Mouse (Mus musculus) frontal cortex, adult (tissue): Measurements from ENCODE around the gene Emcn.
A peak's percentile ranks its signal among the peaks of the same experiment; 100 is the strongest.

Experiments used
- ATAC-seq: cut with Nextera tagmentation; 2 replicates; pipeline ENCODE4 v1.9.2; 2017; ENCODE audit warnings: mild to moderate bottlenecking, moderate library complexity, mixed read lengths; ENCODE audit not compliant: low TSS enrichment

Gene Emcn

DNA sequence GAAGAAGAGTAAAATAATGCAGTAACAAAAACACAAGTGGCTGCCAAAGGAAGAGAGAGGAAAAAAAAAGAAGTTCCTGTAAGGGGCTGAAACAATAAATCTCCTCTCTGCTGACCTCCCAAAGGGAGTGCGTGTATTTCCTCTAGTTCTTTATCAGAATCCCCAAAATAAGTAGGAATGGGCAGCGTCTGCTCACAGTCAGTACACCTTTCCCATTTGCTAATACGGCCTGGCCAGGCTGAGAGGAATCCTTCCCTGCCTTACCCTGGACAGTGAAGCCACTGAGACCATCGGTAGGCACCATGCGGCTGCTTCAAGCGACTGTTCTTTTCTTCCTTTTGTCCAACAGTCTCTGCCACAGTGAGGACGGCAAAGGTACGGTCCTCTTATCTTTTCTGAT lies at the start of gene Emcn:
Gene Emcn (plus strand): TSS at position 130 of the 400 bp plus-strand sequence.
- no peak for ATAC-seq

DNA sequence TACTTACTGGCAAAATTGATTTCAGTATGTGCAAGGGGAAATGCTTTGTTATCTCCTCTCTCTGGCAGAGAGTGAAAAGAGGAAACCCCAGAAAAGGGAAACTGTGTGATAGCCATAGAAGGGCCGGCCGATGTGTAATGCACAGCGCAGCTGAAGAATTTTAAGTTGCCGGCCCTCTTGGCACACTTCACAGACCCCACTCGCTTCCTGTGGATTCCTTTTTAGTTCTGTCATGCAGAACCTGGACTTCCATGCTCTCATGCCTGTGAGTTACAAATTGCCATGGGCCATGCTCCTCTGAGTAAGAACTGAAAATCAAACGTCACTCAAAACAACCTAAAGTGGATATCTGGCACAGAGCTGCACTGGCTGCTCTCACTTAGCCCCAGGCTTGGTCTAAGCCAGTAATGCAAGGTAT lies 47.7 kb upstream of the Emcn start:
- no peak for ATAC-seq

DNA sequence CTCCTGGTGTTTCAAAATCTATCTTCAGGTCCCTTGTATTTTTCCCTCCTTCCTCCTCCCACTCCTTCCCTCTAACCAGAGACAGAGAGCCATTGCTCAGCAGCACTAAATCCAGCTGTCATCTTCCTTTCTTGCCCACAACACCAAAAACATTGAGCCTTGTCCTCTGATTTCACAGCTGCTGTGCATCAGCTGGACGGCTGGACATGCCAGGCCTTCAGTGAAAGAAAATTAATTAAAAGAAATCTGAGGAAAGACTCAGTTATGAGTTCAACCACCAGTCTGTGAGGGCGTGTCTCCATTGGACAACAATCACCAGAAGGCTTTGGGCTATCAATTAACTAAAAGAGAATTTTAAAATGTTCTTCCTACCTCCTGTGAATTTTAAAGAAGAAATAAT lies 42.6 kb upstream of the Emcn start:
- ATAC-seq: no peak

DNA sequence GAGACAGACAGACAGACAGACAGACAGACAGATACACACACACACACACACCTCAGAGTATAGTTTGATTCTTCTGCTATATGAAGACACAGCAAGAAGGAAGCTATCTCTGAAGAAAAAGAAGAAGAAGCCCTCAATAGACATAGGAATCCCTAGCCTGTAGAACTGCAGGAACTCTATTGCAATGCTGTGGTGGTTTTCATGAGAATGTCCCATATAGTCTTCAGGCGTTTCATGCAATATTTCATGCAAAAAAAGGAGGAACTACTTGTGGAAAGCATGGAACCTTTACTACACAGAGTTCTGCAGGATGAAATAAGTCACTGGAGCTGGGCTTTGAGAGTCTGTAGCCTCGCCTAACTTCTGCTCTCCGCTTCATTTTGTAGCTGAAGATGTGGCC lies 40.7 kb upstream of the Emcn start:
- no peak for ATAC-seq

DNA sequence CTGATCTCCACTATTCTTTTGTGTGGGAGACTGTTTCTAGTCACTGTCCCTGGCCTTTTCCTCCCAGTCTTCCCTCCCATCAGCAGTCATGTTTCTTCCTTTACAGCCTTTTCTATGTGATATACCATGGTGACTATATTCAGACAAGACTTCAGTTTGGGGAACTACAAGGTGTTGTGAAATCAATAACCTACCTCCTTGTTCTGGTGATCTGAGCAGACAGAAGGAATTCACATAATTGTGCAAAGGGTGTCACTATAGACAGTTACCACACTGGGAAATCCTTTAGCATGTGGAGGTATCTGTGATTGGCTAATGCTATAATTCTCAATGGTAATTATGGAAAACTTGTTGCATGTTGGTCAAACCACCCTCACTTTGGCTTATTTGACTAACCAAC lies 39.7 kb upstream of the Emcn start:
- ATAC-seq: no peak

DNA sequence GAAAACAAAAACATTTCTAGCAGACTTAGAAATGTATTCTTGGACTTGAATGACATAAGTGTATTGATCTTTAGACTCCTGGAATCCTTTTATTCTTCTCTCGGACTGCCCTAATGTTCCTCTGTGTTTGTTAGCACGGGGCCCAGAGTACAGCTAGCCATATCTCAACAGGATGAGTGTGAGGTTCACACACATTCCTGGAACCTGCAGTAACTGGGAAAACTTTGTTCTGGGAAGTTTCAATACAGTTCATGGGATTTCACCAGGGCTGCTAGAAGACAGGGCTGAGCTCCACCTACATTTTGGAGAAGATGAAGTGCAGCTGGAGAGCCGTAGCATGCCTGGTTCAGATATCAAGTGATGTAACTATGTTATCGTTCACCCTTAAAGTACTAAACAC lies 38.1 kb upstream of the Emcn start:
- ATAC-seq: no peak

DNA sequence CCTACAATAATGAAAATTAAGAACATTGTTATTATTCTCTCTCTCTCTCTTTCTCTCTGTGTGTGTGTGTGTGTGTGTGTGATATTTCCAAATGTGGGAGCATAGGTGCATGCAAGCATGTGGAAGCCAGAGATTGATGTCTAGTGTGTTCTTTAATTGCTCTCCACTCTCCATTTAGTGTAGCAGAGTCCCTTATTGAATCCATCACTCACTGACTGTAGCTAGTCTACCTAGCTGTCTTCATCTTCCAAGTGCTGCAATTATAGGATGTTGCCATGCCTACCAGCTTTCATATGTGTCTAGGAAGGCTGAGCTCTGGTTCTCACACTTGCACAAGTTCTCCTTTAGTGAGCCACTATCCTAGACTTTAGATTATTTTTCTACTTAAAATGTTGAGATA lies 30.9 kb upstream of the Emcn start:
- no peak for ATAC-seq

DNA sequence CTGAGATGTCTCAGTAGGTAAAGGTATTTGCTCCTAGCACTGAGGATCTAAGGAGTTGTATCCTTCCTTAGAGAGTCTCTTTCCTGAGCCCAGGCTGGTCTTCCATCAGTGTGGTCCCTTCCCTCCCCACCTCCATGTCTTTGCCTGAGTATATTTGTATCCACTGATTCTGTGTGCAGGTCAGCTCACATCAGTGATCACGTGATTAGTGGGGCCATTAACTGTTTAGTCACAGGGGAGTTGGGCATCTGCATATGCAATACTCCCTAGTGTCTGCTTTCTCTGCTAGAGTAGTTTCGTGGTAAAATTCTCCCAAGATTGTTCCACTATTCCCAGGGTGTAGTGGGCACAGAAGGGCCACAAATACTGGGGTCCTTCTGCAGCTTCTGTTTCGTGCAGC lies 28.3 kb upstream of the Emcn start:
- ATAC-seq: no peak

DNA sequence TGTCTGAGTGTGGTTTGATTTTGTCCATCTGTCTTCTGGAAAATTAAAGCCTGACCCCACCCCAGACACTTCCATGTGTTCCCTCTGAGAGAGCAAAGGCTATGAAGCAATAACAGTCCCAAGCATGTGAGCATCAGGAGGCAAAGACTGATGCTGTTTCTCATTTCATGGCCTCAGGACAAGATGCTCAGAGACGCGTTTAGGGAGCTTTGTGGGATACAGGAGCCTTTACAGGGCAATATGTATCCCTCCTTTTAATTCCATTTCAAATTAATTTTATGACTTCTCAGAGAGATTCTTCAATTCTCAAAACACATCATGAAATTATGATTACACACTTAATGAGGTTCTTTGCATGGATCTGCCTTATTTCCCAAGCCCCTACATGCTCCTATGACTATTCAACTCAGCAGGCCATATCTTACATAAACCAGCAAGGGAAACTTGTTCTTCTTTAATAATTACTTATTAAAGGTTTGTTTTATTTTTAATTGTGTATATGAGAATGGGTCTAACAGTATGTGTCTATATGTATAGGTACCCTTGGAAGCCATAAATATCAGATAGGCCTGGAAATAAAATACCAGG lies 27.0 kb upstream of the Emcn start:
- no peak for ATAC-seq

DNA sequence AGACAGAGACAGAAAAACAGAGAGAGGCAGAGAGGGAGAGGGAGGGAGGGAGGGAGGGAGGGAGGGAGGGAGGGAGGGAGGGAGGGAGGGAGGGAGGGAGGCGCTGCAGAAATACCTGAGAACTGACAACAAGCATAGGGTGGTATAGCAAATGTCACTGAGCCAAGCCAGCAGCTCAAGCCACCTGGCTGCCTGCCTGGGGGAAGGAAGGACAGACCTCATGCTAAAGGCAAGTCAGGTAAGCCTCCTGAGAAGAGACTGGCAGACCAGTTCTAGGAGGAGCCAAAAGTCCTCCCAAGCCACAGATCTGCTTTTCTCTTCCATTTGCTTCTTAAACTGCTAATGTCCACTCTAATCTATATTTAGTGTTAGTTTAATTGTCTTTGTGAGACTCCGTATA lies 22.5 kb upstream of the Emcn start:
- no peak for ATAC-seq

DNA sequence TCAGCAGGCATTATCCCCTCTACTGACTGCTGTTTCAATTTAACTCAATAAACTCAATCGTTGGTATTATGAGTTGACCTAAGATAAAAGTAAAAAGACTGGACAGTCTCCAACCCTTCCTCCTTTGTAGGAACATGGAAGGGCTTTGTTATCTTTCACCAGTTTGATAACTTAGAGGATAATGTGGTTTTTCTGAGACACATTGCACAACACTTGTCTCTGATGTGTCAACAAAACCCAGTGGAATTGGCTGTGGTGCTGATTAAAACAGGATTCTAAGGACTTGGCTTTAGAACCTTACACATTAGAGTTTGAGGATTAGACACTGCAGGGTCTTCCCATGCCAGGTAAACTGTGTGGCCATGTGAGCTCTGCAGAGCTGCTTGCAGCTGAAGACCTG lies 20.9 kb upstream of the Emcn start:
- no peak for ATAC-seq

DNA sequence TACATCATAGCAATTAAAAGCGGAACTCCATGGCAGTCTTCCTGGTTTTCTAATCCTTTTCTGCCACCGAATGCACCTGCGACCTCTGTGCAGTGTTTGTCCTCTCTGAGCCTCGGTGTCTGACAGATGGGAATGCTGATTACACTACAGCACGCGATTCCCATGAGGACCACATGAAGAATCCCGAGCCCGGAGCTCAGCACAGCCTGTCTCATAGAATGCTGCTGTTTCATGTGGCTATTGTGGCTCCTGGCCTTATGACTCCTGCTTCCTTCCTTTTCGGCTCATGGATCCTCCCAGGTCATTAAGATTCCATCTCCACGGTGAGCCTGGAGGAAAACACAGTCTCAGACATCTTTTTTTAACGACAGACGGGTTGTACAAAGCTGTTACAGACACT lies 18.6 kb upstream of the Emcn start:
- ATAC-seq: peak; percentile 64

DNA sequence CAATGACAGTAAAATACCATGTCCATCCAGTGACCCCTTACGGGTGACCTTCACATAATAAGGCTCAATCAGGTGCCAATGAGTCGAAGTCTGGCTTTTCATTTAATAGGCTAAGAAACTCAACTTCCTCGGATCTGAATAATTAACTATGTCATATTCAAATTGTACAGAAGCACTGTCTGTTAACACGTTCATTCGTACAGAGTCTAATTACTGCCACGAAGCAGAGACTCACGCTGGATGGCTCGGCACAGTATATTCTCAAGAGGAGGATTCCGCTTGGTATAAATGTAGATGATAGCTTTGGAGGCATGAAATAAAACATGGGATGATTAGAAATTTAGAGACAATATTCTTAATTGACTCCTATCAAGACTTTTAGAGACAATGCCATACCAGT lies 11.0 kb upstream of the Emcn start:
- no peak for ATAC-seq

DNA sequence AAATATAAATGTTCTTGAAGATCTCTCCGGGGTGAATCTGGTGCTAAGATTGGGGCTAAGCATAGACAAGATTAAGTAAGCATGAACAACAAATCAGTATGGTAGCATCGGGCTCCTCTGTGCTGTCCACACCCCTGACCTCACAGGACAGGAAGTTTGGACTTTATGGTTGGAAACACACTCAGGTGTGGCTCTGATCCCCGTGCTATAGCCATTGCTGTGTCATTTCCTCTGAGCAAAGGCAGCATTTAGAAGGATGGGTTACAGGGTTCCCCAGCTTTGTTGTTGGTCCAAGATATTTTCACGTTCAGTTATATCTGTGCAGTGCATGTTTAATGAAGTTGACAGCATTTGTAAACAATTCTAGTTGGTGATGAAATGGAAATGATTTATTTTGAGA lies 9.9 kb upstream of the Emcn start:
- no peak for ATAC-seq

DNA sequence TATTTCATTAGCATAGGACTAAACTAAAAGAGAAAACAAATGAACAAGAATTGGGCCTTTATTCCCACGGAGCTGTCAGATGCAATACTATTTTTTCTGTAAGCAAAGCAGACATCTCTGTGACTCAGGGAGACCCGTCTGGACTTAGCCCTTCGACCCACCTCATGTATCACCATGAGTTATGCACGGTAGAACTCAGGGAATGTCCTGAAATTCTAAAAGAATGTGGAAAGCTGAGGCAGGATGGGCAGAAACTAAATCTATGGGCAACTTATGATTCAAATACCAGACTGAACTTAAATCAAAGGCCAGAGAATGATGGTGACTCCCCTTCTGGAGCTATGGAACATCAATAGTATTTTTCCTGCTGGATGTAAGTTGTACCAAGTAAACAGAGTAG lies 8.3 kb upstream of the Emcn start:
- ATAC-seq: no peak

DNA sequence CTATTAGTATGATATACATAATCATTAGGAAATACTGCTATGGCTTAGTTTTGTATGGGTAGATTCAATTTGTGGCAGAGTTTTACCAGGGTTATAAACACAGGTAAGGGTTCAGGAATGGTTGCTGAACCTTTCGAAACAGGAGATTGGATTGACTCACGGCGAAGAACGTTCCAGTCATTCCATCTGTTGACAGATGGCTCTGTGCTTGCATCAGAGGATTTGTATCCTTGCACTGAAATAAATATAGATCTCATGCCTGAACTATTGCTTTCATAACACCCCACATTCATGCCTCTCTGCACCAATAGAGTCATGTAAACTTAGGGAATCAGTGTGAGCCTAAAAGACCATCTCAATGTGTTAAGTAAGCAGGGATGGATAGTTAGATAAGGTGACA lies 4.9 kb upstream of the Emcn start:
- no peak for ATAC-seq

DNA sequence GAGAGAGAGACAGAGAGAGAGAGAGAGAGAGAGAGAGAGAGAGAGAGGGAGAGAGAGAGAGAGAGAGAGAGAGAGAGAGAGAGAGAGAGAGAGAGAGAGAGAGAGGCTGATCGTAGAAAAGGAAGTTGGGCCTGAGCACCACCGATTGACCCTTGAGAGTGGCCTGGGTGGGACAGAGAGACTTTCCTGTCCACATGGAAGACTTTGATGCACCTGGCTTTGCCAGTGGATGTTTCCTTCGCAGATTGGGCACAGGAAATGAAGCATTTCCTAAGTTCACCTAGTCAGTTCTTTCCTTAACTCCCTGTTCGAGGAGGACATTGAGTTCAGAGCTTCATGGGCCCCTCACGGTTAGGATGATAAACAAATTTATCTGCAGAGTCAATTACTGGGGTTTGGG lies 2.6 kb downstream of the Emcn start:
- ATAC-seq: no peak

DNA sequence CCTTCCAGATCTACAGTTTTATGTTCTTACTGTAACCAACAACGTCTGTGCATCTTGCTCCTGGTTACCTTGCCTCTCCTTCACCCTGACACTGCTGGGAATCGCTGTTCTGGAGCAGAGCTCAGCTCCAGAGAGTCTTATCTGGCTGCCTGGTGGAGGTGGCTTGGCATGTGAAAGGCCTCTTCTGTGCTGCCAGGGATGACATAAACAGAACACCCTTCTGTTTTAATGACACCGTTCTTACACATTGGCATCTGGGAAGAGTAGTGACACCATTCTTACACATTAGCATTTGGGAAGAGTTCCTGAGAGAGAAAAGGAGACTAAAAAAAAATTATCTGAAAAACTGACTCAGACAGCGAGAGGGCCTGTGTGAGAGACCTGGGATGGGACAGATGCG lies 11.0 kb downstream of the Emcn start:
- peak; percentile 97 for ATAC-seq

DNA sequence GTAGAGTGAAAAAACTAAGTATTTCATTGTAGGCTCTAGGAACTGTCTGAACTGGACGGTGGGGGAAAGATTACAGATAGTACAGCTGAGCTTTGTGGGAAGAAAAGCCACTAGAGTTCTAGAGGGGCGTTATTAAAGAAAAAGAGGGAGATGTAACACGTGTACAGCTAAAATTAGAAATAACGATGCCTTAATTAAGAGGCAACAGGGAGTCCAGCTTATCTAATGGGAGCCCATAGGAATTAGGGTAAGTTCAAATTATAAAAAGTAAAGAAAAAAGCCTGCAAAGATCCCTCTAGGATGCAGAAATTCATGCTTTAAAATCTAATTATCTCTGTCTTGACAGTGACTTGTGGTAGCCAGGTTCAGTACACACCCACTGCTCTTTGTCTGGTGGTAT lies 15.8 kb downstream of the Emcn start:
- ATAC-seq: no peak

DNA sequence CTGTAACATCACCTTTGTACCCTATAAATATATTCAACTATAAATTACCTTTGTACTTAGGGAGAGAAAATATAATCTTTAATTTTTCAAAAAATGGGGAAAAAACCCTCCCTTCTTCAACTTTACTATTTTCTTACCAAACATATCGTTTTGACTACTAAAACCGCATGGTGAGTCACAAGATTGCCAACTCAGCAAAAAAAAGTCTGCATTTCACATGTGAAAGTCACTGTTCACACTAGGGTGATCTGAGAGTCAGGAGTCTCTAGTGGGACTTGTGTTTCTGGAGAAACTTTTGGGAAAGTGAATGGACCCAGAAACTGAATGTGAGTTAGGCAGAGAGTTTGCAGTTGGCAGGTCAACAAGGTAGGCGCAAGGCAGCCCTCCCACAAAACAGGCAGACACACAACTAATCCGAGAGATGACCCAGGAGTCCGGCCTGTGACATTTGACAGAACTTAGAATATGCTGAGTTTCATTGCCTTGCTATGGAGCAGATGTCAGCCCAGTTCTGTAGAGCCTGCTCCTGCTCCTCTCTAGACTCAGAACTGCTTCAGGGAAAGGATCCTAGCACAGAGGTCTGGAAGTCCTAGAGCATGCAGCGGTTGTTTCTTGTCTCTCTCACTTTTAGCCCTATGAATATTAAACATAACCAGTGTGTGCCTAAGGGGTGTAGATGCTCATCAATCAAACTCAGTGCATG lies 26.4 kb downstream of the Emcn start:
- no peak for ATAC-seq

DNA sequence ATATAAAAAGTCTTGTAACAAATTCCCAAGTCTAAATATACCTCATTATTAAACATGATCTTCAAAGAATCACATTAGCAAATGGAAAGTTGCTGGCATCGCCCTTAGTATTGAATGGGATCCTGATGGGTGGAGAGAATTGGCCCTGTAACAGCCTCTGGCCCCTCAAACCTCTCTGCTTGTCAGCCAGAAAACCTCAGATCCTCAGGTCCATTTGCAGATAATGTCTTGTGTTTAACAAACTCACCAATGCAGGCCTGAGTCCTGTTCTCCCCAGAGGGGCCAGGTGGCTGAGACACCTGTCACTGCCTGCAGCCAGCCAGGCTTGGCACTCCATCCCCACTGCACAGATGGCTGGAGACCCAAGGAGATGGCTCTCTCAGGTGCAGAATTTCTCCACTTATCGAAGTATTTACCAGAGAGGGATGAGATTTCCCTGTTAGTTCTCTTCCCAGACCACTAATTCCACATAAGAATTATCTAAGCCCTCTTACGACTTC lies 27.0 kb downstream of the Emcn start:
- ATAC-seq: no peak

DNA sequence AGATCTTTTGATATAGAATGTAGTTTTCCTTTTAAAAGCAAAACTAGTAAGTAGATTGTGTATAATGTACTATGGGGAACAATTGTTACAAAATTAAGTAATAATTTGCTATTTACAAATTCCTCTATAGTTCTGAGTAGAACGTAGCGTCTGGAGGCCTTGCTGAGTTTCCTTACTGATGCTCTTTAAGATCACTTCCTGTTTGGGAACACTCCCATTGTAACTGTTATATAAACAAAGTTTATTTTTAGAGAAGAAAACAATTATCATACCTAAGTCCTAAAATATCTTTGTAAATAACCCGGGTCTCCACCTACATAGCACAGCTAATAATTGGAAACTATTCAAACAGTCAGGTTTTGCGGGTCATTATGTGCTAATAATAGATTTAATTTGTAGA lies 32.0 kb downstream of the Emcn start:
- ATAC-seq: no peak

DNA sequence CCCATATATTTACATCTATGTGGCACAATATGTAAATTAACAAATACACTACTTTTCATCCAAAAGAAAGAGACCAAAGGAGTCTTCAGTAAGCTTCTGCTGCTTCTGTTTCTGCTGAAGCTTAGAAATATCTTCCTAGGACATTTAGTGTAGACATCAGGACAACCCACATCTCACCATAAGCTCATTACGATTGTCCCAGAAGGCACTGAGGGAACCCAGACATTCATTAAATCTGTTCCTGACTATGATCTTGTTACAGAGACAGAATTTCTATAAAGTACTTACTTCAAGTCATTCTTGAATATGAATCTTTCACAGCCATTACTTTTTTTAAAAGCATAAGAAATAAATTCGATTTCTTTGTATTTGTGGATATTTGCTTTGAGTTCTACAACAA lies 41.4 kb downstream of the Emcn start:
- ATAC-seq: peak; percentile 50

DNA sequence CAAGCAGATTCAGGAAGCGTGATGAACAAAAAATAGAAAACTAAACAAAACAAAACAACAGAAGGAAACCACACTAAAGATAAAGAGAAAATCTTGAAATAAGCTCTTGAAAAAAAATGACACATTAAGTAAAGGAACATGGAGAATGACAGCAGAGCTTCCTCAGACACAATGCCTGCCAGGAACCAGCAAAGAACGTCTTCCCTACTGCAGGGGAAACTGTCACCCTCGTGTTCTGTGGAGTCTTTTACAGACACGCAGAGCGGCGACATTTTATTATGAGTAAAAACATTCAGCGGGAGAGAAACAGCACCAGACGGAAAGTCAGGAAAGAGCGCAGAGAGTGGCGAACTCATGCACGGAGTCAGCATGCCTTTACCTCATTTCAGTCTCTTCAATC lies 54.7 kb downstream of the Emcn start:
- peak; percentile 55; the same call in 1 of the 2 replicates for ATAC-seq
